10 mouse cellular contexts compared by ENCODE assay signal in the genomic region with DNA sequence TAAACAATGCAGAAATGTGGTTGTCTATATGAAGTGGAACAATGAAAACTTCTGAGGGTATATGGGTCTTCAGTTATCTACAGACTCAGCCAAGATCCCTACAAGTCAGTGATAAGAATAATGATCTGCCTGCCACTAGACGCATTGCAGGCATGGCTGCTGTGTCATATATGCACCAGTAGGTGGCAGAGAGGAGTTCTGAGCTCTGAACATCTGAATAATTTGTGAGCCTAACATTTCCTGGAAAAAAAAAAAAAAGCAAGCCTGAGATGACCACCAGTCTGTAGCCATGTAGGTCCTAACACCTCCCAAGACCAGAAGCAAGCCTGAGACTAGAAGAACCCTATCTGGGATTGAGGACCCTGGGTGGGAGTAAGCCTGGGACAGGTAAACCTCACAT.
DNase-seq lines count a peak whose midpoint lies in the region; ATAC-seq and TF ChIP-seq lines count a peak whose summit lies in the region.
"Had no signal": no experiment of that assay in that cellular context is flagged by ENCODE, and none has a peak within 500 bp of the region (broad histone marks: within the 10 kb centered on the region; RNA-seq: fewer than 3 reads in every experiment).

No protein-coding gene starts in this region.

- no peak overlapping the region for H3K4me3 ChIP-seq in forebrain, postnatal 0 days (ENCODE audit: low read depth, low read length)
- H3K4me3 ChIP-seq in forebrain, embryonic 13.5 days, result no peak overlapping the region
- no peak overlapping the region for H3K4me3 ChIP-seq in liver, embryonic 14.5 days (ENCODE audit: insufficient read depth in 1 of 2, low read depth in 2 of 2, low read length in 2 of 2)
- H3K4me3 ChIP-seq in liver, embryonic 12.5 days, result no peak overlapping the region
- H3K4me3 ChIP-seq: limb, embryonic 12.5 days had no signal

- peak; percentile 62 for TF ChIP-seq CTCF in forebrain, postnatal 0 days (IDR thresholded peaks at IDR 0.05; ENCODE audit: low read depth)
- TF ChIP-seq CTCF in liver, embryonic 14.5 days (IDR thresholded peaks at IDR 0.05; ENCODE audit: low read depth), result peak; percentile 57

- WGBS in forebrain, postnatal 0 days, result 33% methylated on average over 1 of the region's 1 CpGs
- WGBS in forebrain, embryonic 13.5 days, result 21% methylated on average over 1 of the region's 1 CpGs
- WGBS in liver, embryonic 14.5 days (ENCODE audit: insufficient replicate concordance), result 8% methylated on average over 1 of the region's 1 CpGs
- 16% methylated on average over 1 of the region's 1 CpGs for WGBS in liver, embryonic 12.5 days (ENCODE audit: insufficient replicate concordance)

- H3K9me3 ChIP-seq in forebrain, postnatal 0 days (ENCODE audit: low read length), result no peaks in the 10 kb centered on the region
- no peaks in the 10 kb centered on the region for H3K9me3 ChIP-seq in forebrain, embryonic 13.5 days (replicated peaks)
- H3K9me3 ChIP-seq in liver, embryonic 14.5 days (ENCODE audit: control insufficient read depth, low read length), result no peaks in the 10 kb centered on the region
- no peaks in the 10 kb centered on the region for H3K9me3 ChIP-seq in liver, embryonic 12.5 days (replicated peaks)
- H3K9me3 ChIP-seq: limb, embryonic 12.5 days had no signal

- no peak for TF ChIP-seq EP300 in liver, embryonic 14.5 days (IDR thresholded peaks at IDR 0.05; ENCODE audit: low read depth)

- no peaks in the 10 kb centered on the region for H3K4me1 ChIP-seq in forebrain, postnatal 0 days (ENCODE audit: insufficient read depth)
- peaks cover 14% of the 10 kb centered on the region for H3K4me1 ChIP-seq in forebrain, embryonic 13.5 days
- H3K4me1 ChIP-seq in liver, embryonic 14.5 days (replicated peaks; ENCODE audit: control insufficient read depth in 2 of 2, insufficient read depth in 2 of 2, low read length in 1 of 2), result no peaks in the 10 kb centered on the region
- H3K4me1 ChIP-seq in liver, embryonic 12.5 days, result no peaks in the 10 kb centered on the region
- H3K4me1 ChIP-seq: limb, embryonic 12.5 days had no signal

- H3K4me2 ChIP-seq in forebrain, postnatal 0 days (ENCODE audit: low read depth), result no peak overlapping the region
- no peak overlapping the region for H3K4me2 ChIP-seq in forebrain, embryonic 13.5 days
- no peak overlapping the region for H3K4me2 ChIP-seq in liver, embryonic 14.5 days (ENCODE audit: low read depth)
- H3K4me2 ChIP-seq in liver, embryonic 12.5 days, result no peak overlapping the region
- H3K4me2 ChIP-seq: limb, embryonic 12.5 days had no signal

- no peak for ATAC-seq in forebrain, postnatal 0 days
- ATAC-seq in forebrain, embryonic 13.5 days, result no peak
- ATAC-seq in liver, embryonic 14.5 days (ENCODE audit: insufficient read depth), result no peak
- no peak for ATAC-seq in liver, embryonic 12.5 days
- ATAC-seq in erythroblast, adult 5-6 weeks (replicated peaks; ENCODE audit: low FRiP score, poor library complexity, severe bottlenecking), result no peak

- no peaks in the 10 kb centered on the region for H3K27me3 ChIP-seq in forebrain, postnatal 0 days (ENCODE audit: insufficient read depth, low read length)
- H3K27me3 ChIP-seq in forebrain, embryonic 13.5 days, result no peaks in the 10 kb centered on the region
- H3K27me3 ChIP-seq in liver, embryonic 14.5 days (ENCODE audit: control insufficient read depth, insufficient read depth, low read length), result no peaks in the 10 kb centered on the region
- H3K27me3 ChIP-seq in liver, embryonic 12.5 days (replicated peaks), result no peaks in the 10 kb centered on the region

- no peak overlapping the region for H3K27ac ChIP-seq in forebrain, postnatal 0 days (ENCODE audit: low read depth, low read length)
- no peak overlapping the region for H3K27ac ChIP-seq in forebrain, embryonic 13.5 days
- no peak overlapping the region for H3K27ac ChIP-seq in liver, embryonic 14.5 days
- H3K27ac ChIP-seq in liver, embryonic 12.5 days, result no peak overlapping the region
- H3K27ac ChIP-seq: limb, embryonic 12.5 days had no signal

- no peak for DNase-seq in forebrain, postnatal 0 days
- DNase-seq in liver, embryonic 14.5 days (ENCODE audit: low read depth in 3 of 3, low spot score in 3 of 3), result no peak
- peak; percentile 13 for DNase-seq in WW6 (ENCODE audit: low read depth, low spot score)
- peak; percentile 9 for DNase-seq in mesoderm, embryonic 11.5 days (ENCODE audit: low read depth, low spot score)
- no peak for DNase-seq in ovary, postnatal 36 days (ENCODE audit: low spot score)
- DNase-seq: thymus, postnatal 14 days had no signal

- H3K36me3 ChIP-seq in forebrain, postnatal 0 days (ENCODE audit: insufficient read depth), result no peaks in the 10 kb centered on the region
- no peaks in the 10 kb centered on the region for H3K36me3 ChIP-seq in forebrain, embryonic 13.5 days (ENCODE audit: poor library complexity, severe bottlenecking)
- H3K36me3 ChIP-seq in liver, embryonic 14.5 days (replicated peaks; ENCODE audit: control insufficient read depth, insufficient read depth, low read depth), result no peaks in the 10 kb centered on the region
- H3K36me3 ChIP-seq in liver, embryonic 12.5 days, result no peaks in the 10 kb centered on the region
- H3K36me3 ChIP-seq: limb, embryonic 12.5 days had no signal

- H3K9ac ChIP-seq in forebrain, postnatal 0 days, result no peak overlapping the region
- no peak overlapping the region for H3K9ac ChIP-seq in forebrain, embryonic 13.5 days
- H3K9ac ChIP-seq in liver, embryonic 14.5 days (replicated peaks), result no peak overlapping the region
- no peak overlapping the region for H3K9ac ChIP-seq in liver, embryonic 12.5 days
- H3K9ac ChIP-seq: limb, embryonic 12.5 days had no signal

Comparison
In these comparisons a context has a peak if more than half of its experiments do, and no peak if none do; other contexts are left out.
1. DNase-seq: peak in WW6 (single experiment) and mesoderm, embryonic 11.5 days (single experiment); none in forebrain, postnatal 0 days (single experiment), liver, embryonic 14.5 days (0 of 3) and ovary, postnatal 36 days (single experiment).